Mouse (Mus musculus): Measurements from ENCODE around the gene Olfr917. TPM values are rescaled to one million over a fixed set of nuclear protein-coding genes. Genes with fewer than 3 reads are reported as not detected.

The Olfr917 gene
- not detected for polyA plus RNA-seq (2017; shearing (Covaris generic))

DNA sequence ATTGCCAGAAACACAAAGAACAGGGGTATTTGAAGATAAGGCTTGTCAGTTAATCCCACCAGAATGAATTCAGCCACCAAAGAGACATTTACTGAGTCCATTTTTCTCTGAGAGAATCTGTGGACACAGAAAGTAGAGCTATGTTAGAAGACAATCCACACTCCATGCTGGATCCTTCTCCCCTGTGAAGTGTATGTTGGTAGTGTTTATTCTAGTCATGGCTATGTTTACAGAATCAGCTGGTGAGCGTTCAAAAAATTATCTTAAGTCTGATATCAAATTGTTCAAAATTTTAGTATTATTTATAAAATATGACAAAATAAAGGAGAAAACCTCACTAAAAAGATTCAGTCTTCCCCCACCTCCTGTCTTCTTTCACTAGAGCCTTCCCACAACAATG, at the start of gene Olfr917:
Gene Olfr917, minus strand, starts transcription at position 101 of the 400 bp plus-strand sequence.

GRCm38 (mm10) chr9:38674501-38674900, 8.9 kb upstream of the Olfr917 start, which contains the start of gene Olfr918:
Olfr918 (minus strand) TSS chr9:38674601.

DNA sequence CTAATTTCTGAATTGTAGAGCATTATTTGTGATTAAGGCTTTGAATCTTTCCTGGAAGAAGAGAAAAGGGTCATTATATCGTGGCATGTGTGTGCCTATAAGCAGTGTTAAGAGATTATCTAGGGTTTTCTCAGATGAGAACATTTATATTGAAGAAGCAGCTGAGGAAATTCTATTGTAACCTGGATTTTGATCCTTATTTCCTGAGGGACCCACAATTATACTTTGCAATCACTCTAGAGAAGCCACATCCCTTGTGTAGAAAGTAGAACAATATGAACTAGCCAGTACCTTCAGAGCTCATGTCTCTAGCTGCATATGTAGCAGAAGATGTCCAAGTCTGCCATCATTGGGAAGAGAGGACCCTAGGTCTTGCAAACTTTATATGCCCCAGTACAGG, 5.9 kb downstream of the Olfr917 start, which contains the start of gene Olfr916:
Gene Olfr916, minus strand, starts transcription at position 101 of the 400 bp plus-strand sequence.

Other genes with a start within 250 kb of the Olfr917 start
- gene Olfr901, start 236.4 kb downstream of the Olfr917 start, polyA plus RNA-seq (2017; shearing (Covaris generic)) = not detected
- not detected for gene Olfr902, start 218.2 kb downstream of the Olfr917 start, polyA plus RNA-seq (2017; shearing (Covaris generic))
- not detected for gene Olfr904, start 202.7 kb downstream of the Olfr917 start, polyA plus RNA-seq (2017; shearing (Covaris generic))
- 0.11 TPM for gene Olfr905, start 194.7 kb downstream of the Olfr917 start, polyA plus RNA-seq (2017; shearing (Covaris generic))
- not detected for gene Olfr906, start 178.8 kb downstream of the Olfr917 start, polyA plus RNA-seq (2017; shearing (Covaris generic))
- gene Olfr907, start 170.0 kb downstream of the Olfr917 start, polyA plus RNA-seq (2017; shearing (Covaris generic)) = not detected
- gene Olfr911-ps1, start 144.3 kb downstream of the Olfr917 start, polyA plus RNA-seq (2017; shearing (Covaris generic)) = not detected
- not detected for gene Olfr910, start 128.0 kb downstream of the Olfr917 start, polyA plus RNA-seq (2017; shearing (Covaris generic))
- gene Olfr912, start 85.7 kb downstream of the Olfr917 start, polyA plus RNA-seq (2017; shearing (Covaris generic)) = 0.09 TPM
- not detected for gene Olfr913, start 73.1 kb downstream of the Olfr917 start, polyA plus RNA-seq (2017; shearing (Covaris generic))
- gene Olfr914, start 60.7 kb downstream of the Olfr917 start, polyA plus RNA-seq (2017; shearing (Covaris generic)) = not detected
- gene Olfr916, start 6.0 kb downstream of the Olfr917 start, polyA plus RNA-seq (2017; shearing (Covaris generic)) = not detected
- not detected for gene Olfr918, start 8.8 kb upstream of the Olfr917 start, polyA plus RNA-seq (2017; shearing (Covaris generic))
- gene Olfr919, start 37.8 kb upstream of the Olfr917 start, polyA plus RNA-seq (2017; shearing (Covaris generic)) = not detected
- gene Vwa5a, start 52.4 kb upstream of the Olfr917 start, polyA plus RNA-seq (2017; shearing (Covaris generic)) = 58.3 TPM
- gene Olfr920, start 86.5 kb upstream of the Olfr917 start, polyA plus RNA-seq (2017; shearing (Covaris generic)) = 0.10 TPM
- not detected for gene Olfr921, start 107.2 kb upstream of the Olfr917 start, polyA plus RNA-seq (2017; shearing (Covaris generic))
- not detected for gene Olfr922, start 148.8 kb upstream of the Olfr917 start, polyA plus RNA-seq (2017; shearing (Covaris generic))
- gene Olfr923, start 160.7 kb upstream of the Olfr917 start, polyA plus RNA-seq (2017; shearing (Covaris generic)) = not detected
- gene Olfr924, start 178.6 kb upstream of the Olfr917 start, polyA plus RNA-seq (2017; shearing (Covaris generic)) = not detected
- not detected for gene Olfr26, start 189.2 kb upstream of the Olfr917 start, polyA plus RNA-seq (2017; shearing (Covaris generic))
- not detected for gene Olfr926, start 211.3 kb upstream of the Olfr917 start, polyA plus RNA-seq (2017; shearing (Covaris generic))

Measured in inflammation-experienced regulatory T-cells, adult 16 weeks (primary cell).